Mouse (Mus musculus) C2C12 (cell line): ENCODE data around the gene Limch1.

ENCODE experiments used
- CTCF ChIP-seq: IDR thresholded peaks from one replicate; pipeline ENCODE4 v1.5.1; 2011; ENCODE audit not compliant: control insufficient read depth, insufficient read depth, insufficient read length
- MYOD1 ChIP-seq: IDR thresholded peaks from one replicate; pipeline ENCODE4 v1.6.1; 2011; ENCODE audit warnings: low read depth; ENCODE audit not compliant: control insufficient read depth, insufficient read length
- USF1 ChIP-seq: IDR thresholded peaks from one replicate; pipeline ENCODE4 v1.6.1; 2011; ENCODE audit warnings: low read depth, mild to moderate bottlenecking, control low read depth, moderate library complexity

DNA sequence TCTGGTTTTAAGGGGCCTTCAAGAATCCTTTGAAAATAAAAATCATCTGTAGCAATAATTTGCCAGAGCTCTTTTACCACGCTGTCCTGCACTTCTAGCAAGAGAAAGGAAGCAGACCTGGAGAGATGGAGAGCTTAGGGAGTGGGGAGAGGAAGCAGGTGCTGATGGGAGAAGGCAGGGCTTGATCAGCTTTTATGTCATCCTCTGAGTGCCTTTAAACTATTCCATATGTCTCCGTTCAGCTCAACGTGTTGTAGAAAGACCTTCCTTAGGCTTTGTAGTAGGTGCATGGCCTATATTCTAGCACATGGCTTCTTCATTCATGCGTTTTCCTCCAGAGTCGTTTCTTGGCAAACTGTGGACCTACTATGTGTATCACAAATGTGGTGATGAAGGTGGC lies 237.5 kb downstream of the Limch1 start:
- no peak for TF ChIP-seq CTCF
- TF ChIP-seq USF1 = no peak
- no peak for TF ChIP-seq MYOD1
